Mouse (Mus musculus) embryonic facial prominence, embryonic 15.5 days (tissue): ENCODE measurements around the gene Scarb1. TPM values are rescaled to one million over a fixed set of nuclear protein-coding genes. Genes with fewer than 3 reads are reported as not detected.

Experiments used
- ATAC-seq: fragments of 200-750 bp; cut with Nextera tagmentation; 2 replicates; pipeline ENCODE4 v1.8.0; 2017; ENCODE audit warnings: low read depth, moderate TSS enrichment; ENCODE audit not compliant: insufficient number of reproducible peaks, low FRiP score, low TSS enrichment
- H3K27ac ChIP-seq: fragments of 300-500 bp; sonication (generic); replicated peaks from 2 replicates; pipeline ENCODE4 v1.5.1; 2015; ENCODE audit warnings: mild to moderate bottlenecking, inconsistent platforms
- H3K27me3 ChIP-seq: fragments of 300-500 bp; sonication (generic); 2 replicates; pipeline ENCODE4 v1.6.1; 2015; ENCODE audit warnings: inconsistent platforms
- H3K36me3 ChIP-seq: fragments of 300-500 bp; sonication (generic); 2 replicates; pipeline ENCODE4 v1.6.1; 2015; ENCODE audit warnings: mild to moderate bottlenecking, inconsistent platforms
- H3K4me1 ChIP-seq: fragments of 300-500 bp; sonication (generic); 2 replicates; pipeline ENCODE4 v1.6.1; 2015; ENCODE audit warnings: inconsistent platforms
- H3K4me2 ChIP-seq: fragments of 300-500 bp; sonication (generic); replicated peaks from 2 replicates; pipeline ENCODE4 v1.6.1; 2015; ENCODE audit warnings: mild to moderate bottlenecking, inconsistent platforms
- H3K4me3 ChIP-seq: fragments of 300-500 bp; sonication (generic); replicated peaks from 2 replicates; pipeline ENCODE4 v1.5.1; 2015; ENCODE audit warnings: mild to moderate bottlenecking, inconsistent platforms
- H3K9ac ChIP-seq: fragments of 300-500 bp; sonication (generic); 2 replicates; pipeline ENCODE4 v1.6.1; 2015; ENCODE audit warnings: inconsistent platforms
- H3K9me3 ChIP-seq: fragments of 300-500 bp; sonication (generic); replicated peaks from 2 replicates; pipeline ENCODE4 v1.6.1; 2016; ENCODE audit warnings: inconsistent platforms
- WGBS: fragments of 180-500 bp; shearing (Covaris S2); methylation state at CpG from one replicate; pipeline ENCODE4 v1.1.7; 2015; 5-methylcytosine and 5-hydroxymethylcytosine counted together
- polyA plus RNA-seq: library from polyadenylated mRNA; unstranded; fragments of >200 nt; fragmentation: Nextera tagmentation; extraction: Ambion mirVana; gene quantifications from 2 replicates; pipeline ENCODE4 v1.2.1, GENCODE M21; 2015

The Scarb1 gene
- polyA plus RNA-seq, 1 experiment from 2014 or later = 64.7 TPM

- H3K27me3 ChIP-seq = no peaks in the 10 kb centered on the region
- peaks cover 39% of the 10 kb centered on the region for H3K4me1 ChIP-seq
- H3K9me3 ChIP-seq = no peaks in the 10 kb centered on the region
- H3K4me3 ChIP-seq = peak overlapping the region; percentile 27
- H3K27ac ChIP-seq = peak overlapping the region; percentile 88
- ATAC-seq = peak; percentile 82
- H3K9ac ChIP-seq = no peak overlapping the region
- 2% methylated on average over 27 of the region's 27 CpGs for WGBS
- H3K36me3 ChIP-seq = no peaks in the 10 kb centered on the region
- peak overlapping the region; percentile 53 for H3K4me2 ChIP-seq
These were observed 95.3 kb downstream of the Scarb1 start for GRCm38 (mm10) chr5:125245534-125246151.

DNA sequence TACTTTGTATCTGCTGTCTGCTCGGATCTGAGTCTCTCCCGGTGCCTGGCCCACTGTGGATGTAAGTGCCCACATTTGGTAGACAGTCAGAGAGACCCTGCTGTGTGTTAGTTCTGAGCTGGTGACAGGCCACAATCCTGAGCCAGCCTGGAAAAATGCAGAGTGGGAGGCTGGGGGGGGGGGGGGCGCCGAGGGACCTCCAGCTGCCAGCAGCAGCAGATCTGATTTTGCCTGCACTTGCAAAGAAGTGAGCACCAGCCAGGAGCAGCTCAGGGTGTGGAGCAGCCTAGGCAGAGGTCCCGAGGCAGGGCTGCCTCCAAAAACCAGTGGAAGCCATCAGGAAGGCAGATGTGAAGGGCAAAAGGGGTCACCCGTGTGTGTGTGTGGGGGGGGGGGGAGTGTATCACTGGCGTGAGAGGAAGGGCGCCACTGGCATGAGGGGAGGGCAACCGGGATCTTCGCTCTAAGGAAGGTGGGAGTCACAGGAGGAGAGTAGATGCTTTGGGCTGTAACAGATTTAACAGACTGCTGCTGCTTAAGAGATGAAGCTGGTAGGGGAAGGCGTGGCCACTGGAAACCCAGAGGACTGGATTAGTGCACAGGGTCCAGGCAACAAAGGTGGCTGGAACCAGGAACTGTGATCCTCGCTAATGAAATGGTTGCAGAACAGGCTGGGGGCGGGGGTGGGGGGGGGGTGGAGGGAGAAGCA, 95.9 kb downstream of the Scarb1 start:
- 0 out of 2 replicates have a peak, but pooled peaks have one; percentile 4 for ATAC-seq
- Histone ChIP-seq H3K27ac (peak overlapping the region; percentile 88), H3K9ac (no peak overlapping the region), H3K4me2 (peak overlapping the region; percentile 53), H3K9me3 (no peaks in the 10 kb centered on the region), H3K4me1 (peaks cover 43% of the 10 kb centered on the region), H3K4me3 (peak overlapping the region; percentile 27), H3K27me3 (no peaks in the 10 kb centered on the region), H3K36me3 (no peaks in the 10 kb centered on the region)
- WGBS = 6% methylated on average over 12 of the region's 13 CpGs

GRCm38 (mm10) chr5:125243928-125244327, 97.0 kb downstream of the Scarb1 start:
- Histone ChIP-seq H3K4me3 (no peak overlapping the region), H3K27ac (peak overlapping the region; percentile 88), H3K36me3 (no peaks in the 10 kb centered on the region), H3K9ac (no peak overlapping the region), H3K27me3 (no peaks in the 10 kb centered on the region), H3K4me2 (no peak overlapping the region), H3K4me1 (peaks cover 45% of the 10 kb centered on the region), H3K9me3 (no peaks in the 10 kb centered on the region)
- WGBS = 35% methylated on average over 6 of the region's 6 CpGs
- no peak; the same call in 1 of the 2 replicates for ATAC-seq

DNA sequence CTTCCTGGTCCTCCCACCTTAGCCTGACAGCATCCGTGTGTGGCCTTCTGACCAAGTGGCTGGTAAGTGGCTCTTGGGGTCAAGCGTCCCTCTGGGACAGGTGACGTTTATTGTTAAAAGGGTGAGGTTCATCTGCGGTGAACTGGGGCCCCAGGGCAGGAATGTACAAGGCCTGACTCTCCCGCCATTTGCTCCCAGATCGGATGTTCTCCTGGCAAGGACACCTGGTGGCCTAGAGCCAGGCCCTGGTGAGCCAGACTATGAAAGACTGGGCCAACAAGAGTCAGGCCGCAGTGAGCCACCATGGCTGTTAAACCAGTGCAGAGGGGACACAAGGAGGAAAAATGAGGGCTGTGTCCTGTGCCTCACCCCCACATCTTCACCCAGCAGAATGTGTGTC, 98.8 kb downstream of the Scarb1 start:
- H3K9ac ChIP-seq = no peak overlapping the region
- WGBS = 44% methylated on average over 7 of the region's 7 CpGs

DNA sequence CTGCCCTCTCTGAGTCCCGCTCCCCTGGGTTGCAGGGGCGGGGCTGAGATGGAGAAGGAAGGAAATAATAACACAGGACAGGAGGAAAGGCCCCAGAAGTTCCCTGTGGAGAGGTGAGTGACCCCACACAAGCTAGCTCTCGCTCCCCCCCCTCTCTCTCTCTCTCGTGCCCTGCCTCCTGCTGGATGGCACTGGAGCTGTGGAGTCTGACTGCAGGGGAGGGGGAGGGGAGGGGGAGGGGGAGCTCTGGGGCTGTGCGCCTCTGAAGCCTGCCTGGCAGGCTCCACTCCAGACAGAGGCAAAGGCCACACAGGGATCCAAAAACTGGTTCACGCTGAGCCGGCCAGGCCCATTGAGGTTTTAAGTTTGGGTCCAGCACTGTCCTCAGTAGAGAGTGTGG, 99.3 kb downstream of the Scarb1 start:
- H3K4me2 ChIP-seq = no peak overlapping the region
- H3K36me3 ChIP-seq = no peaks in the 10 kb centered on the region
- no peak for ATAC-seq
- no peaks in the 10 kb centered on the region for H3K9me3 ChIP-seq
- peaks cover 45% of the 10 kb centered on the region for H3K4me1 ChIP-seq
- H3K9ac ChIP-seq = no peak overlapping the region
- 20% methylated on average over 7 of the region's 7 CpGs for WGBS
- H3K4me3 ChIP-seq = no peak overlapping the region
- H3K27ac ChIP-seq = no peak overlapping the region
- H3K27me3 ChIP-seq = no peaks in the 10 kb centered on the region

More for the DNA sequence above, 98.8 kb downstream of the Scarb1 start:
- H3K27ac ChIP-seq = no peak overlapping the region
- H3K4me1 ChIP-seq = peaks cover 45% of the 10 kb centered on the region
- no peak overlapping the region for H3K4me3 ChIP-seq
- no peak overlapping the region for H3K4me2 ChIP-seq
- H3K27me3 ChIP-seq = no peaks in the 10 kb centered on the region
- H3K36me3 ChIP-seq = no peaks in the 10 kb centered on the region
- no peak for ATAC-seq
- no peaks in the 10 kb centered on the region for H3K9me3 ChIP-seq

DNA sequence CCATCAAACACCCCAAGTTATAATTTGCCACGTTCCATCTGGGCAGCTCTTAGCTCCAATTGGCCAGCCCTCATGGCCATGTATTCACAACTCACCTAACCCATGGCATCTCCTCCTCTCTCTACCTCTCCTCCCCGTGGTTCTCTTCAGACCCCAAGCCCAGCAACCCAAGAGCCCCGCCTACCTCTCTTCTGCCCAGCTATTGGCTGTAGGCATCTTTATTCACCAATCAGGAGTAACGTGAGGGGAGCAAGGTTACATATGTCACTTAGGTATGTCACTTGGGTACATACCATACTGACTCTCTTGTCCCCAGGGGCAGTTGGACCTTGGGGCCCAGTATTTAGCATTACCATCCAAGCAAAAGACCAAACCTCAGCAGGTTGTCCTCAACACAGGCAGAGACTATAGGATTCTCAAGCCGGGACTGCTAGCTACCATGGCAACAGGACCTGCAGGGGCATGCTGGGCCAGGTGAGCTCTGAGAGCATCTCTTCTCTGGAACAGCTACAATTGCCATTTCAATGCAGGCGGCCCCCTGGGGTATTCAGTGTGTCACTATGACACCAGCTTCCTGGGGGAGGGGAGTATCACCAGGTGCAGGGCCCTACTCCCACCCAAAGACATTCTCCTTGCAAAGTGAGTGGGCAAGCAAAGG, 100.6 kb downstream of the Scarb1 start:
- WGBS = 26% methylated on average over 6 of the region's 6 CpGs
- Histone ChIP-seq H3K4me2 (no peak overlapping the region), H3K27ac (no peak overlapping the region), H3K4me1 (peaks cover 42% of the 10 kb centered on the region), H3K4me3 (no peak overlapping the region), H3K36me3 (no peaks in the 10 kb centered on the region), H3K27me3 (no peaks in the 10 kb centered on the region), H3K9ac (no peak overlapping the region), H3K9me3 (no peaks in the 10 kb centered on the region)
- ATAC-seq = peak; percentile 12; the same call in 1 of the 2 replicates

GRCm38 (mm10) chr5:125235874-125236273, 105.0 kb downstream of the Scarb1 start:
- no peak overlapping the region for H3K9ac ChIP-seq
- no peaks in the 10 kb centered on the region for H3K9me3 ChIP-seq
- ATAC-seq = 0 out of 2 replicates have a peak, but pooled peaks have one; percentile 52
- H3K27ac ChIP-seq = no peak overlapping the region
- 49% methylated on average over 6 of the region's 6 CpGs for WGBS
- H3K4me1 ChIP-seq = 0 out of 2 replicates have a peak, but pooled peaks cover 13% of the 10 kb centered on the region
- no peak overlapping the region for H3K4me3 ChIP-seq
- no peak overlapping the region for H3K4me2 ChIP-seq
- no peaks in the 10 kb centered on the region for H3K27me3 ChIP-seq
- no peaks in the 10 kb centered on the region for H3K36me3 ChIP-seq

GRCm38 (mm10) chr5:125235398-125235797, 105.5 kb downstream of the Scarb1 start:
- WGBS = 90% methylated on average over 3 of the region's 3 CpGs
- Histone ChIP-seq H3K4me3 (no peak overlapping the region), H3K27me3 (no peaks in the 10 kb centered on the region), H3K36me3 (no peaks in the 10 kb centered on the region), H3K4me2 (no peak overlapping the region), H3K4me1 (0 out of 2 replicates have a peak, but pooled peaks cover 13% of the 10 kb centered on the region), H3K27ac (no peak overlapping the region), H3K9me3 (no peaks in the 10 kb centered on the region), H3K9ac (no peak overlapping the region)
- ATAC-seq = no peak

GRCm38 (mm10) chr5:125234399-125234798, 106.5 kb downstream of the Scarb1 start:
- 67% methylated on average over 8 of the region's 8 CpGs for WGBS
- H3K4me3 ChIP-seq = no peak overlapping the region
- no peak for ATAC-seq

DNA sequence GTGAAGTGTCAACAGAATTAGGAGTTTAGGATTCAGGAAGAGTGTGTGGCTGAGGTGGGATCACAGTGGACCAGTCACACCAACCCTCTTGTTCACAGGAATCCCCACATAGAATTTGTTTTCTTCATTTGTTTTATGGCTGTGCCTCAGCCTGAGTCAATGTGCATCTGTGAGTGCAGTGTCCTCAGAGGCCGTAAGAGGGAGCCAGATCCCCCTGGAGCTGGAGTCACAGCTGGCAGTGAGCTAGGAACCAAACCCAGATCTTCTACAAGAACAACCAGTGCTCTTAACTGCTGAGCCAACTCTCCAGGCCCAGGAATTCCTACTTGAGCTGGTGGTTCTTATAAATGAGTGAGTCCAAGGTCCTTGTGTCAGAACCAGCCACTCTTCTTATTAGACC, 107.4 kb downstream of the Scarb1 start:
- no peak overlapping the region for H3K9ac ChIP-seq
- H3K9me3 ChIP-seq = no peaks in the 10 kb centered on the region
- 0 out of 2 replicates have a peak, but pooled peaks cover 7% of the 10 kb centered on the region for H3K4me1 ChIP-seq
- H3K27me3 ChIP-seq = no peaks in the 10 kb centered on the region
- ATAC-seq = no peak
- no peak overlapping the region for H3K4me2 ChIP-seq
- no peak overlapping the region for H3K27ac ChIP-seq
- H3K36me3 ChIP-seq = no peaks in the 10 kb centered on the region
- H3K4me3 ChIP-seq = no peak overlapping the region
- 96% methylated on average over 1 of the region's 1 CpGs for WGBS

More at GRCm38 (mm10) chr5:125234399-125234798, 106.5 kb downstream of the Scarb1 start:
- H3K4me2 ChIP-seq = no peak overlapping the region
- H3K9me3 ChIP-seq = no peaks in the 10 kb centered on the region
- H3K36me3 ChIP-seq = no peaks in the 10 kb centered on the region
- H3K27me3 ChIP-seq = no peaks in the 10 kb centered on the region
- no peak overlapping the region for H3K27ac ChIP-seq
- H3K9ac ChIP-seq = no peak overlapping the region
- 0 out of 2 replicates have a peak, but pooled peaks cover 7% of the 10 kb centered on the region for H3K4me1 ChIP-seq

- H3K36me3 ChIP-seq = no peaks in the 10 kb centered on the region
- H3K9ac ChIP-seq = no peak overlapping the region
- WGBS = 67% methylated on average over 7 of the region's 7 CpGs
- no peak overlapping the region for H3K4me2 ChIP-seq
- H3K4me1 ChIP-seq = 0 out of 2 replicates have a peak, but pooled peaks cover 7% of the 10 kb centered on the region
- H3K27ac ChIP-seq = no peak overlapping the region
- no peak for ATAC-seq
- H3K27me3 ChIP-seq = no peaks in the 10 kb centered on the region
- no peak overlapping the region for H3K4me3 ChIP-seq
- peaks cover 8% of the 10 kb centered on the region; the same call in 1 of the 2 replicates for H3K9me3 ChIP-seq
These were observed 108.4 kb downstream of the Scarb1 start for GRCm38 (mm10) chr5:125232443-125232979.
